Mouse (Mus musculus): ENCODE data around the gene Rab3c. TPM values are rescaled to one million over a fixed set of nuclear protein-coding genes. Genes with fewer than 3 reads are reported as not detected.

The Rab3c gene
- not detected for polyA plus RNA-seq (2015; fragmentation: Illumina TruSeq; extraction: RNeasy Lipid Tissue Mini Kit (QIAGEN cat#74804); ENCODE audit: insufficient read depth, low replicate concordance)

DNA sequence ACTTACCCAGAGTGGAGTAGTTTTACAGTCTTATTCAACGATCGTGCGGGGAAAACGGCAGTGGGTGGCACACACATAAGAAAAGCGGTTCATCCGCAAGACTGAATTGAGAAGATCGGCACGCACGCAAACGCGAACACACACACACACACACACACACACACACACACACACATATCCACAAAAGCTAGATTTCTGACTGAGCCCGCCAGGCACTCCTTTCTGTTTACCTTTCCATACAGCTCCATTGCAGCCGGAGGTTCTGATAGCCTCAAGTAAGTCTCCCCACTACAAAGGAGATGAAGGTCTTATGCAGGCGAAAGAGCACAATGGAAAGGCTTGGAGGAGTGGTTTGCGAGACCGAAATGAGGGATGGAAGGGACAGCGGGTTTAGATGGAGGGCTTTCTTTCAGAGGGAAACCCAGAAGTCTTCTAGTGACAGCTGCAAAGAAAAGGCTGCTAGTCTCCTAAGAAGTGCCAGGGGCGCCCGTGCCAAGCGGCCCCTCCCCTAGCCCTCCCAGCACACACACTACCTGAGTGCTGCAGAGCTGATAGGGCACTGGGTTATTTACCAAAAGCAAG is at the start of gene Rab3c:
Rab3c (minus strand) TSS at position 434 of the 582 bp plus-strand sequence.

Other genes starting within 250 kb of the Rab3c start
- gene Gapt, start 76.2 kb upstream of the Rab3c start, polyA plus RNA-seq (2015; fragmentation: Illumina TruSeq; extraction: RNeasy Lipid Tissue Mini Kit (QIAGEN cat#74804); ENCODE audit: insufficient read depth, low replicate concordance) = 19.3 TPM
- gene Plk2, start 114.0 kb upstream of the Rab3c start, polyA plus RNA-seq (2015; fragmentation: Illumina TruSeq; extraction: RNeasy Lipid Tissue Mini Kit (QIAGEN cat#74804); ENCODE audit: insufficient read depth, low replicate concordance) = 10.6 TPM

Data from spleen, adult 10 weeks (tissue).